Mouse (Mus musculus) MEL (cell line): Measurements from ENCODE around the gene Prkcd. TPM values are rescaled to one million over a fixed set of nuclear protein-coding genes. Genes with fewer than 3 reads are reported as not detected.

ENCODE experiments used
- DNase-seq: peaks from one replicate; pipeline ENCODE4 v3.0.0; 2011; ENCODE audit warnings: low read depth, low spot score
- H3K27ac ChIP-seq: 2 replicates; pipeline ENCODE4 v1.5.1; 2012; ENCODE audit warnings: low read depth, mild to moderate bottlenecking, control low read depth, low read length, moderate library complexity; ENCODE audit not compliant: control insufficient read depth
- H3K27me3 ChIP-seq, 2 experiments: fragments of 150-350 bp in 1 of 2; sonication (generic) in 1 of 2; 2 replicates each; pipeline ENCODE4 v1.6.1; 2012; ENCODE audit warnings: low read length in 2 of 2, mild to moderate bottlenecking in 2 of 2, improper control_type of control experiment in 1 of 2, moderate library complexity in 1 of 2; ENCODE audit not compliant: insufficient read depth in 2 of 2, control insufficient read depth in 1 of 2
- H3K36me3 ChIP-seq, 2 experiments: 2 replicates each; pipeline ENCODE4 v1.6.1; 2012 to 2014; ENCODE audit warnings: low read length in 2 of 2, improper control_type of control experiment in 1 of 2, inconsistent platforms in 1 of 2, mild to moderate bottlenecking in 1 of 2; ENCODE audit not compliant: insufficient read depth in 2 of 2, control insufficient read depth in 1 of 2
- H3K4me1 ChIP-seq, 2 experiments: fragments of 150-350 bp in 1 of 2; sonication (generic) in 1 of 2; 2 replicates each; pipeline ENCODE4 v1.6.1; 2012; ENCODE audit warnings: low read length in 2 of 2, improper control_type of control experiment in 1 of 2, mild to moderate bottlenecking in 1 of 2; ENCODE audit not compliant: insufficient read depth in 2 of 2, control insufficient read depth in 1 of 2
- H3K4me3 ChIP-seq, 2 experiments: fragments of 150-350 bp in 1 of 2; sonication (generic) in 1 of 2; 2 replicates each; pipeline ENCODE4 v1.5.1; 2012; ENCODE audit warnings: low read depth in 2 of 2, low read length in 2 of 2, mild to moderate bottlenecking in 2 of 2, moderate library complexity in 2 of 2, control low read depth in 1 of 2, improper control_type of control experiment in 1 of 2; ENCODE audit not compliant: control insufficient read depth in 1 of 2, insufficient read depth in 1 of 2
- H3K79me2 ChIP-seq: 2 replicates; pipeline ENCODE4 v1.6.1; 2012; ENCODE audit warnings: mild to moderate bottlenecking, low read length, moderate library complexity; ENCODE audit not compliant: control insufficient read depth, poor library complexity, insufficient read depth
- H3K9ac ChIP-seq: 2 replicates; pipeline ENCODE4 v1.6.1; 2012; ENCODE audit warnings: low read depth, mild to moderate bottlenecking, control low read depth, low read length, moderate library complexity; ENCODE audit not compliant: control insufficient read depth, poor library complexity, severe bottlenecking
- H3K9me3 ChIP-seq: fragments of 150-350 bp; sonication (generic); replicated peaks from 2 replicates; pipeline ENCODE4 v1.6.1; 2012; ENCODE audit warnings: mild to moderate bottlenecking, low read length, improper control_type of control experiment, moderate library complexity; ENCODE audit not compliant: insufficient read depth
- CHD1 ChIP-seq: IDR thresholded peaks from 2 replicates; pipeline ENCODE4 v1.6.1; 2012; ENCODE audit warnings: low read depth, mild to moderate bottlenecking, inconsistent platforms, low read length, improper control_type of control experiment
- CHD2 ChIP-seq: IDR thresholded peaks from 2 replicates; pipeline ENCODE4 v1.6.1; 2011; ENCODE audit warnings: low read length, improper control_type of control experiment
- E2F4 ChIP-seq: IDR thresholded peaks from 2 replicates; pipeline ENCODE4 v1.6.1; 2011; ENCODE audit warnings: low read depth, low read length, improper control_type of control experiment, borderline replicate concordance
- ELF1 ChIP-seq: IDR thresholded peaks from 2 replicates; pipeline ENCODE4 v1.6.1; 2014; ENCODE audit warnings: low read depth, mild to moderate bottlenecking, inconsistent platforms, low read length, improper control_type of control experiment, moderate library complexity
- GABPA ChIP-seq: IDR thresholded peaks from 2 replicates; pipeline ENCODE4 v1.6.1; 2012; ENCODE audit warnings: low read depth, mild to moderate bottlenecking, inconsistent platforms, low read length, improper control_type of control experiment, moderate library complexity
- GATA1 ChIP-seq: IDR thresholded peaks from 2 replicates; pipeline ENCODE4 v1.6.1; 2011; ENCODE audit warnings: low read depth, low read length, improper control_type of control experiment
- MAFK ChIP-seq: IDR thresholded peaks from 2 replicates; pipeline ENCODE4 v1.6.1; 2011; ENCODE audit warnings: low read depth, mild to moderate bottlenecking, low read length, improper control_type of control experiment, borderline replicate concordance
- MAZ ChIP-seq: IDR thresholded peaks from 2 replicates; pipeline ENCODE4 v1.6.1; 2012; ENCODE audit warnings: low read depth, mild to moderate bottlenecking, inconsistent platforms, low read length, improper control_type of control experiment
- MEF2A ChIP-seq: IDR thresholded peaks from 2 replicates; pipeline ENCODE4 v1.6.1; 2014; ENCODE audit warnings: low read depth, mild to moderate bottlenecking, inconsistent platforms, low read length, improper control_type of control experiment; ENCODE audit not compliant: poor library complexity, insufficient replicate concordance, severe bottlenecking; ENCODE audit errors: extremely low read depth
- MYC ChIP-seq: IDR thresholded peaks from 2 replicates; pipeline ENCODE4 v1.6.1; 2011; ENCODE audit warnings: low read depth, mild to moderate bottlenecking, low read length, improper control_type of control experiment, moderate library complexity
- NRF1 ChIP-seq: IDR thresholded peaks from 2 replicates; pipeline ENCODE4 v1.6.1; 2014; ENCODE audit warnings: low read depth, mild to moderate bottlenecking, inconsistent platforms, low read length, improper control_type of control experiment, moderate library complexity; ENCODE audit not compliant: poor library complexity, insufficient read depth, severe bottlenecking
- SMC3 ChIP-seq: IDR thresholded peaks from 2 replicates; pipeline ENCODE4 v1.6.1; 2011; ENCODE audit warnings: low read depth, low read length, improper control_type of control experiment
- TAL1 ChIP-seq: IDR thresholded peaks from 2 replicates; pipeline ENCODE4 v1.6.1; 2012; ENCODE audit warnings: mild to moderate bottlenecking, inconsistent platforms, low read length, moderate library complexity, mixed read lengths
- TBP ChIP-seq: IDR thresholded peaks from 2 replicates; pipeline ENCODE4 v1.8.0; 2011; ENCODE audit warnings: low read depth, low read length, improper control_type of control experiment
- TCF12 ChIP-seq: IDR thresholded peaks from 2 replicates; pipeline ENCODE4 v1.6.1; 2014; ENCODE audit warnings: low read depth, mild to moderate bottlenecking, inconsistent platforms, low read length, improper control_type of control experiment, moderate library complexity
- UBTF ChIP-seq: IDR thresholded peaks from 2 replicates; pipeline ENCODE4 v1.6.1; 2012; ENCODE audit warnings: low read depth, mild to moderate bottlenecking, inconsistent platforms, low read length, improper control_type of control experiment, moderate library complexity, borderline replicate concordance; ENCODE audit not compliant: insufficient read depth
- USF2 ChIP-seq, 2 experiments: IDR thresholded peaks; 2 replicates each; pipeline ENCODE4 v1.6.1; 2011 to 2012; ENCODE audit warnings: improper control_type of control experiment in 2 of 2, low read length in 2 of 2, borderline replicate concordance in 1 of 2, inconsistent platforms in 1 of 2, low read depth in 1 of 2, mild to moderate bottlenecking in 1 of 2; ENCODE audit not compliant: insufficient read depth in 1 of 2
- ZC3H11A ChIP-seq: IDR thresholded peaks from 2 replicates; pipeline ENCODE4 v1.6.1; 2012; ENCODE audit warnings: low read depth, mild to moderate bottlenecking, inconsistent platforms, low read length, improper control_type of control experiment
- polyA plus RNA-seq, 2 experiments: library from polyadenylated mRNA; stranded (reverse) in 1 of 2; unstranded in 1 of 2; fragments of >175 nt in 1 of 2; fragments of >200 nt in 1 of 2; gene quantifications; 2 replicates each; pipeline versions ENCODE4 v1.2.1 to v1.2.4; 2012; ENCODE audit warnings: low replicate concordance in 2 of 2, low read depth in 1 of 2; ENCODE audit not compliant: insufficient read length in 2 of 2, insufficient read depth in 1 of 2, missing spikeins in 1 of 2
- total RNA-seq: library from RNA; depleted of rRNA; stranded (reverse); fragments of 300-350 nt; gene quantifications from 2 replicates; pipeline ENCODE4 v1.2.3, GENCODE M21; 2012

Prkcd gene
- total and polyA plus RNA-seq, 3 experiments, result 33.9 to 72.7 TPM; not detected in 1

DNA sequence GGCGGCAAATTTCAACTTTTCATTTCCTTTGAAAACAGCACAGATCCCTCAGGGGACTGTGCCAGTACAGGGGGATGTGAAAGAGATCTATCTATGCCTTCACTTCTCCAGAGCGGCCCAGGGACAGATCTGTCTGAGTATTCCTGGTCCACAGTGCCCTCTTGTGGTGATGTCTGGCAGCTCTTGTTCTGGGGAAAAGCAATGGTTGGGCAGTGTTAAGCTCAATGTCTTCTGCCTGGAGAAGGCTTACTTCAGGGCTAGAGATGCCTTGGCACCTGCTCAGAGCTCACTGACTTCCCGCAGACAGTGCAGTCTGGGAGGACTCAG is 45.9 kb upstream of the Prkcd start (continued):
- no peak for TF ChIP-seq UBTF
- no peak for TF ChIP-seq MAZ
- no peak for TF ChIP-seq TBP
- TF ChIP-seq SMC3, result peak; percentile 93
- TF ChIP-seq MEF2A, result no peak
- TF ChIP-seq MYC, result no peak
- TF ChIP-seq TAL1, result no peak
- no peak for TF ChIP-seq E2F4

- H3K9me3 ChIP-seq, result no peaks in the 10 kb centered on the region
- no peak overlapping the region for H3K27ac ChIP-seq
- no peak for TF ChIP-seq CHD1
- TF ChIP-seq, all 39 proteins: peak for 0
- peaks cover 9 to 10% of the 10 kb centered on the region in 2 experiments for H3K4me1 ChIP-seq
- peak; percentile 8 for DNase-seq
- no peak overlapping the region for H3K9ac ChIP-seq
- H3K79me2 ChIP-seq, result no peaks in the 10 kb centered on the region
- H3K27me3 ChIP-seq, result no peaks in the 10 kb centered on the region
- H3K36me3 ChIP-seq, result peaks cover 2 to 15% of the 10 kb centered on the region in 2 experiments
- H3K4me3 ChIP-seq, result no peak overlapping the region
Observed at GRCm38 (mm10) chr14:30671095-30671985, 45.3 kb upstream of the Prkcd start.

DNA sequence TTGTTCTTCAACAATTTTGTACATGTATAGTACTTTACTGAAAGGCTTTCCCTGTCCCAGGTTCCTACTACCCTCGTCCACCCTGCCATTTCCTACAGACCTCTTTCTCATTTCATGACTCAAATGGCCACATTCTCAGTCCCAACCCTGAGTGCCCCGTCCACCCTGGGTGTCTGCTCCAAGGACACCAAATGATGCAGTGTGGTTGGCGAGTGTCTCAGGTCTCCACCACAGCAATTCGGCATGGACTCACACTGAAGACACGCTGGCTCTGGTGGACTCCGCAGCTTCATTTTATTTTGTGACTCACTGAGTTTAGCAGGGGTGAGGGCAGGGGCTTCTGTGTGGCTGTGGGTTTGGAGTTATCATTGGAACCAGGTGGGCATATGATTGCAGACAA is 44.2 kb upstream of the Prkcd start:
- H3K36me3 ChIP-seq, result peaks cover 2 to 11% of the 10 kb centered on the region in 2 experiments; a peak in 3 of 4 replicates
- no peak for DNase-seq
- TF ChIP-seq CHD2, result no peak
- TF ChIP-seq TAL1, result no peak
- TF ChIP-seq TCF12, result no peak
- no peak for TF ChIP-seq MAFK
- TF ChIP-seq NRF1, result no peak
- no peak for TF ChIP-seq USF2 (IDR thresholded peaks at IDR 0.05; ENCODE audit: borderline replicate concordance in 1 of 2, insufficient read depth in 1 of 2, low read depth in 1 of 2, low read length in 2 of 2)
- TF ChIP-seq GABPA, result no peak
- TF ChIP-seq GATA1, result no peak
- TF ChIP-seq MAZ, result no peak
- no peak for TF ChIP-seq ZC3H11A
- TF ChIP-seq ELF1, result no peak
- no peak for TF ChIP-seq MYC

More for the DNA sequence above, 44.2 kb upstream of the Prkcd start:
- no peak overlapping the region for H3K9ac ChIP-seq
- no peaks in the 10 kb centered on the region for H3K9me3 ChIP-seq
- no peaks in the 10 kb centered on the region for H3K27me3 ChIP-seq
- peaks cover 5 to 9% of the 10 kb centered on the region in 2 experiments; a peak in 3 of 4 replicates for H3K4me1 ChIP-seq
- H3K27ac ChIP-seq, result no peak overlapping the region
- no peaks in the 10 kb centered on the region for H3K79me2 ChIP-seq
- no peak overlapping the region for H3K4me3 ChIP-seq
